Mouse (Mus musculus): ENCODE measurements at regions not wholly inside any gene's neighbourhood (a gene's known extent, or its start where the extent isn't known, plus 50 kb on each side); places are given as distances from the start of the nearest gene placed in this dataset.

DNA sequence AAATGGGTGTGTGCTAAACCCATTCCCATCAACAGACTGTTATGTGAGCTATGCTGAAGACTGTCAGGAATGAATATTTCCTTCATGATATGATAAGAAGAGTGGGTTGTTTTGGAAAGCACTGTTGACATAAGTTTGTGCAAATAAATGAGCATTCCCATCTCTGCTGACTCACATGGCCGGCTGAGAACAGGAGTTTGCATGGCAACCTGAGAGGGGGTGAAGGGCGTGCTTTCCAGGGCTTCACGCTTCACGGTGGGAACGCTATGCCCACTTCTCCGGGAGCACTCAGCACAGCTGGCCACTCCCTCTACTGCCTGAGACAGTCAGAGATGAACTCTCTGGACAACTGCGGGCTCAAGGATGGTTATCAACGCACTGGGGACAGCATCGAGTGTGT, 348.9 kb upstream of the Slc24a5 start:
- no peak for DNase-seq

DNA sequence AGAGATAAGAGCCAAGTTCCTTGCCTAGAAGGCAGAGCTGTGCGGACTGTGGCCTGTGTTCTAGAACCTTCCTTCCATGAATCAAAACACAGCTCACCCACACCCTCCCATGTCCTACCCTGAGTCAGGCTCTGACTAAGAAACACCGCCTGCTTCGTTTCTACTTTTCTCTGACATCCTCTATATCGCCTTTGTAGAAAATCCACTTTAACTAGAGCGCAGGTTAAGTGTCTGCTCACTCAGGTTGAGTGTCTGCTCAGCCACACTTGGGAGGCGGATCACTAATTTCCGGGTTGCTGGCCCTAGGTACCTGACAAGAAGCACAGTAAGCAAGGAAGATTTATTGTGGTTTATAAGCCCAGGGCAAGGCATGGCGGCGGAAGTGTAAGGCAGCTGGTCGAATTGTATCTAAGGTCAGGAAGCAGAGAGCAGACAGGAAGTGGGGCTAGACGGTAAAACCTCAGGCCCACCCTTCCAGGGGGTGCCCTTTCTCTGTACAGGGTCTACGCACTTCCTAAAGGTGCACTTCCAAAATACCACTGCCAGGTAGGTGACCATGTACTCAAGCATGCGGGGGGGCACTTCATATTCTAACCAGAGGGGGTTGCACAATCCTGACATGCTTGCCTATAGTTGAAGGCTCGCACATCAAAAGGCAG, 348.0 kb upstream of the Slc24a5 start:
- DNase-seq: no peak

DNA sequence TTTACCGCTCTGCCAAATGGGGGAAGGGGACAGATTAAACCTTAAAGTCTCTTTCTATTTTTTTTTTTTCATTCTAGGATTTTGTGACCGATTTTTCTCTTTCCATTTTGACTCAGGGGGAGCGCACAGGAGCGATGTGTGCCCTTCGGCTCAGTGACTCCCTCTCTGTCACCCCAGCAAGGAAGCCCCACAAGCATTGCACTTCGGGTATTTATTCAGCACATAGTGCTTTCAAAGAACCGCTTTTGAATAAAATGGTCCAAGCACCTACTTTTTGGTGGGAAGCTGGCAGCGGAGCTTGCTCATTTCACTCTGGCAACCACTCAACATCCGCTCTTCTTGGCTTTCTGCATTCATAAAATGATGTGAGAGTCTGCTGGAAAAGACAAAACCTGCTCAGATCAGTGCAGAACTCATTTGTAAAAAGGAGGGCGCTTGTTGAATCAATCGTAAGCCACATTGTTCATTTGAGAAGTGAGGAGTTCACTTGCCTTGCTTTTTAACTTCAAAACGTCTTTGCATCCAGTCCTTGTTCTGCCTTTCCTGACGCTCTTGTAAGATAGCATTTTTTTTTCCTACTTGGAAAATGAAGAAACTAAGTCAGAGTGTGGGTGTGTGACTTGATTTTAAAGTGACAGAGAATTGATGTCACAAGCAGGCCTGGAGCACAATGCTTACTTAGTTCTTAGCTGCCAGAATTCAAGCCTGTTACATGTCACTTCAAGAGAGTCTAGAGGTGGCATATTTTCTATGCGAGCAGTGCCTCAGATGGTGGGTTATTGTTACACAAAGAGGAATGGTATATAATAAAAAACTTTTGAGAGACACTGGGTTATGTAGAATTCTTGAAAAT, 347.1 kb upstream of the Slc24a5 start:
- no peak for DNase-seq

GRCm38 (mm10) chr2:124724171-124724570, 343.8 kb upstream of the Slc24a5 start:
- no peak for DNase-seq

DNA sequence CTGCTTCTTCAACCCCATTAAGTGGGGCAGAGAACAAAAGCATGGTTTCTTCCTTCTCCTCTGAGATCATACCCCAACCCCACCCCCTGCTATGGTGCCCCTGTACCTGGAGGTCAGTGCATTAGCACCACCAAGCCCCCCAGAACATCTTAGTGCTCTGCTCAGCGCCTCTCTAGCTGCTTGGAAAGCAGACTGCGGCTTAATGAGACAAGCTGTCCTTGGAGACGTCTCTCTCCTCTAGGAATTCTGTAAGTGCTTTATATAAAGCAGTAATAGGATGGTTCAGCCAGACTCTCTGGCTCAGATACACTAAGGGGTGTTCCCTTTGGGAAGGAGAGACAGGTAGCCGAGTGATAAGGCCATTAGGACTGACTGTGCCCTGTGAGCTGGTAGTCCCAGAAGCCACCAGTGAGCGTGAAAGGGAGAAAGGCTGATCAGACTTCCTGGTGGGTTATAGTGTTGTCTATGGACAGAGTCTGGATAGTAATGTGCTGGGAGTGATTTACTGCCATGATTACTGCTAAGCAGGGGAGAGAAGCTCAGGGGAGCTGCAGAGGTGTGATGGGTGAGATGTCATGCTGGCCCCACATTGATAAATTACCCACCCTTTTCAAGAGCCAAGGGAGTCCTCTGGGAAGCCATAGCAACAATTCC, 343.0 kb upstream of the Slc24a5 start:
- no peak for DNase-seq

GRCm38 (mm10) chr2:124727979-124728378, 339.9 kb upstream of the Slc24a5 start:
- DNase-seq: no peak

GRCm38 (mm10) chr2:124732593-124732992, 335.3 kb upstream of the Slc24a5 start:
- DNase-seq: no peak

DNA sequence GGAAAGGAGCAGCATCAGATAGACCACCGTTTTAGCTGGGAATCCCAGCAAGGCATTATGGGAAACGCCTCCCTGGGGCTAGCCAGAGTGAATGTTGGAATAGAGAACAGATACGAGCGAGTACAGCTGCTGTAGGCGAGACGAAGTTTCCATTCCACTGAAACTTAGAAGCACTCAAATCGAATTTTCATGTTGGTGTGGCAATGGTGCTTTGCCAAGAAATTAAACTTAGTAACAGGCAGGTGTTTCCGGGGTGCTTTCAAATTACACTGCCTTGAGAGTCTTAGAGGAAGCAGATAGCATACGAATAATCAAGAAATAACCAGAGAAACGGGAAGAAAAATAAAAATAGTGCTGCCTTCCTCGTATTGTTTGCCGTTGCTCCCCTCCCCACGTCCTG, 327.1 kb upstream of the Slc24a5 start:
- no peak for DNase-seq

DNA sequence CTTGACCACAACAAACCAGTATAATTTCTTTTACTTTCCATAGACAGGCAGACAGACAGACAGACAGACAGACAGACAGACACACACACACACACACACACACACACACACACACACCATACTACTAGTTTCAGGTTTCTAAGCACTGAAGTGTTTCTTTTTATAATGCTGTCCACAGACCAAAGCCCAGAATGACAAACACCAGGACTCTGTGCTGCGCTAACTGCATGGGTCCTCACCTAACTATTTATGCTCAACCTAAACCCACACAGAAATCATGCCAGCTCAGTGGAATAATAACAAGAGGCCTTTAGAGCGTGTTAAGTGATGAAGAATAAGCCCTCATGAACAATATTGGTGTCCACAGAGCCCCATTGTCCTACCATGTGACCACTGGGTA, 325.0 kb upstream of the Slc24a5 start:
- no peak for DNase-seq

DNA sequence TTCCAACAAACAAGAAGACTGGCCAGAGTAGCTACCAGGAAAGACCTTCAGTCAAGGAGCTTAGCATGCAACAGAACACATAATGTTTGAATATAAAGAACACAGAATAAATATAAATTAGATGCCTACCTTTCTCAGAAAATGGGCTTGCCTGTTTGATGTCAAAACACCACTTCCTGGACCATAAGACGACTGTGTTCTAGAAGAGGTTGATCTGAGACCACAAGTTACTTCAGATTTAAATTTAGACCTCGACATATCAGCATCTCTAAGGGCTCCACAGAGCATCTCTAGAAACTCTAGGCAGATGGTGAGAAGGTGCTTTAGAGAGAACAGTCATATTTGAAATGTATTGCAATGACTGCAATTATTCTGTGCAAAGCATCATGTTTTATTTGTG, 322.9 kb upstream of the Slc24a5 start:
- no peak for DNase-seq

DNA sequence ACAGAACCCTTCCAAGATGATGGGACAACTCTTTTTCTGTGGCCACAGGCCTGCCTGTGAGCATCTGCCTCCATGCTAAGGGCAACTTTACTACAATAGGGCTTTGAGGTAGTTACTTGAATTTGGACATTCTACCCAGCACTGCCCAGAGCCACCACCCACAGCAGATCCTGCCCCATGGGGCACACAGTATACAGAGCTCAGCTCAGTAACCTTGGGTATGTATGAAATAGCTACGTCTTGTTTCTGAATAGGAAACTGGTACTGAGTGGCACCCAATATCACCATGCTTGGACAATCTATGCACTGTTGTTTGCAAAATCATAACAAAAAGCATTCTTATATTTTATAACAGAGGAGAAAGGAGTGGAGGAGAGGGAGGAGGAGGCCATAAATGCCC, 320.8 kb upstream of the Slc24a5 start:
- DNase-seq: no peak

GRCm38 (mm10) chr2:124747627-124748026, 320.3 kb upstream of the Slc24a5 start:
- DNase-seq: no peak

GRCm38 (mm10) chr2:124751832-124752231, 316.1 kb upstream of the Slc24a5 start:
- DNase-seq: no peak

GRCm38 (mm10) chr2:124753717-124754116, 314.2 kb upstream of the Slc24a5 start:
- no peak for DNase-seq

GRCm38 (mm10) chr2:124755244-124755643, 312.7 kb upstream of the Slc24a5 start:
- DNase-seq: no peak

GRCm38 (mm10) chr2:124758992-124759391, 308.9 kb upstream of the Slc24a5 start:
- peak; percentile 24 to 66 for DNase-seq

DNA sequence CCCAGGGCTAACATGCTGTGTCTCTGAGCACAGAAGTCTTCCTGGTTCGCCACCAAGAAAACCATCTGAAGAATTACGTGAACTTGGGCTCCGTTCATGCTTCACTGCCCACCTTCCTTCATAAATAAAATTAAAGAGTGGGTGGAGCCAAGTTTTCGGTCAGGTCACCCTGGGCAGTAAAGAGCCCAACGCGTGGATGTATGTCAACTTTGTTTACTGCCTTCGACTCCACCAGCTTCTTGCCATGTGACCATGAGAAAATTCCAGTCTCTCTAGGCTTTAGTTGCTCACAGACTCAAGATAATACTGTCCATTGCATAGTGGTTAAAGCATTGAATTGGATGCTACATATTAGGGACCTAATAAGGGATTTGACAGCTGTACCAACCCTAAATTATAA, 304.3 kb upstream of the Slc24a5 start:
- no peak for DNase-seq

DNA sequence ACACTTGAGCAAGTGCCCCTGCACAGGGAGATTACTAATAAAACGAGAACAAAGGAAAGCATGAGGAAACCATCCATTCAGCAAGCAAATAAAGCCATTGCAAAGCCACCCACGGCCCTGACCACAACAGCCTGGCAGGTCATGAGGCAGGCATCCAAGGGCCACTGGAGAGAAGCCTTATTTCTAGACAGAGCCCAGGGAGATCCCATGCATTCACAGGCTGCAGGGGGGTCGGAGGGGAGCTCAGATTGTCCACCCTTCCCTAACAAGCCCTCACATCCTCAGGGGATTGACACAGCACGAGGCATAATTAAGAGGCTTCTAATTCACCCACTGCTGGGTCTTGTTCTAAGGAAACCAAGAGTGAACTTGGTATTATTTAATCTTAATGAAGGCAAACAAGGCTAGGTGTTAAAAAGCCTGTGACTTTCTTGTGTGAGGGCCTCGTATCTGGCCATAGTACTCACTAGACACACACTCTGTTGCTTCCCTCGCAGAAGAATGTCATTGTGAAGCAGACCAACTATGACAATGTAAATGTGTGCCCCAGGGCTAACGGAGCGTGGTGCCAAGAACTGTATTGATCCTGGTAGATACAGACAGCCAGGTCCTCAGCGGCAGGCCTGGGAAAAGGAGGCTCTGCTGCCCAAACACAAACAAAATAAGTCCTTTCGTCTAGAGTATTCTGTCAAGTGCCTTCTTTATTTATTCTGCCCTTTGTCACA, 303.6 kb upstream of the Slc24a5 start:
- DNase-seq: no peak

- DNase-seq: no peak
Measured at GRCm38 (mm10) chr2:124769267-124769967, 298.5 kb upstream of the Slc24a5 start.

GRCm38 (mm10) chr2:124770028-124770427, 297.9 kb upstream of the Slc24a5 start:
- no peak for DNase-seq

DNA sequence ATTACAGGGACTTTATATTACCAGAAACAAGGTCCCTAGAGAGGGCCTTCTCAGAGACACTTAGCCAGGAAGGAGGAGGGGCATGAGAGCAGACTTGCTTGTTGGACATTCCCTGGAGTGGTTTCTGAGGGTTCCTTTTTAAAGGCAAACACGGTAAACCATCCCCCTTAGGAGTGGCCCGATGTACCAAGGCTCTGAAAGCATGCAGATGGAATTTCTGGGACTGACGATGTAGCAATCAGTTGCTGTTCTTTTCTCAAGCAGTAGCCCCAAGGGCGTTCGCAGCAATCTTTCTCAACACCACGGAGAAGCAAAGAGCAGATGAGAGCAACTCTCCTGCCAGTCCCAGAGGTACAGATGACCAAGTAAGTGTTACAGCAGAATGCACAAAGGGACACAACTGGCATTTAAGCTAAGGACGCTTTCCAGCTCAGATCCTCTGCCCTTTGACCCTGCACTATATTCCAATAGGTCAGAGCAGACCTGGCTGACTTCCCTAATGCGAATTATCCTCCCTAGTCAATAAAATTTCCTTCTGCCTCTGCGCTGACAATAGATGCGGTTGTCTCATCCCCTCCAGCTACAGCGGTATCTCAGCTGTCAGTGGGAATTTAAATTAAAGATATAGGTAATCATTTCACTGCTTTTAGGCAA, 295.7 kb upstream of the Slc24a5 start:
- DNase-seq: no peak

DNA sequence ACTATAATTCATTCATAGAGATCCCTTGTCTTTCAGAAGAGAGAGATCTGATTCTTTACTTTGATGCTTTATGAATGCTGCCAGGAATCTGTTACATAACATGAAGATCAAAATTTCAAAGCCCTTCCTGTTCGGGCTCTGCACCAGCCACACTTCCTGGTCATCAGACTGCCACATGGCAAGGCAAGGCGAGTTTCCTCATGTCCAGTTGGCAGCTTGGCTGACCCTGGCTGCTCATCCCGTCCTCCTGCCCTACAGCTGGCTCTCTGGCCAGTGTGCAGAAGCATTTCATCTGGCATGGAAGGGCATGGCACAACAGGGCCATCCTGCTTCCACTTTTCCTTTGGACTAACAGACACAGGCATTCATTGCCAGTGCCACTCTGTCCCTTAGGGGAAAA, 292.2 kb upstream of the Slc24a5 start:
- DNase-seq: peak; percentile 3 to 10

Data from kidney, adult 8-10 months (tissue).